Mouse (Mus musculus) midbrain, postnatal 0 days (tissue): ENCODE results near the gene Ptprg. TPM values are rescaled to one million over a fixed set of nuclear protein-coding genes. Genes with fewer than 3 reads are reported as not detected.

Experiments
- ATAC-seq: fragments of 200-750 bp; cut with Nextera tagmentation; 2 replicates; pipeline ENCODE4 v1.8.0; 2017; ENCODE audit warnings: moderate number of reproducible peaks, mild to moderate bottlenecking, moderate TSS enrichment, moderate library complexity; ENCODE audit not compliant: low FRiP score
- DNase-seq: peaks from one replicate; pipeline ENCODE4 v3.0.0-alpha.2; 2015; ENCODE audit warnings: low spot score
- H3K27ac ChIP-seq: fragments of 300-500 bp; sonication (generic); 2 replicates; pipeline ENCODE4 v1.5.1; 2014; ENCODE audit warnings: low read depth, mild to moderate bottlenecking, low read length, mixed read lengths
- H3K27me3 ChIP-seq: fragments of 300-500 bp; sonication (generic); 2 replicates; pipeline ENCODE4 v1.6.1; 2014; ENCODE audit warnings: low read length, control low read depth, mixed read lengths; ENCODE audit not compliant: insufficient read depth
- H3K36me3 ChIP-seq: fragments of 300-500 bp; sonication (generic); 2 replicates; pipeline ENCODE4 v1.6.1; 2014; ENCODE audit warnings: low read length, control low read depth, mixed read lengths; ENCODE audit not compliant: insufficient read depth
- H3K4me1 ChIP-seq: fragments of 300-500 bp; sonication (generic); 2 replicates; pipeline ENCODE4 v1.6.1; 2014; ENCODE audit warnings: mild to moderate bottlenecking, control low read depth, antibody characterized with exemption, low read length, mixed read lengths; ENCODE audit not compliant: insufficient read depth
- H3K4me2 ChIP-seq: fragments of 300-500 bp; sonication (generic); 2 replicates; pipeline ENCODE4 v1.6.1; 2014; ENCODE audit warnings: low read depth, mild to moderate bottlenecking, low read length, mixed read lengths; ENCODE audit not compliant: poor library complexity, severe bottlenecking
- H3K4me3 ChIP-seq: fragments of 300-500 bp; sonication (generic); 2 replicates; pipeline ENCODE4 v1.5.1; 2014; ENCODE audit warnings: low read depth, mild to moderate bottlenecking, low read length, moderate library complexity
- H3K9ac ChIP-seq: fragments of 300-500 bp; sonication (generic); replicated peaks from 2 replicates; pipeline ENCODE4 v1.6.1; 2014; ENCODE audit warnings: mild to moderate bottlenecking, low read length, moderate library complexity, mixed read lengths; ENCODE audit not compliant: poor library complexity, severe bottlenecking
- H3K9me3 ChIP-seq: fragments of 300-500 bp; sonication (generic); 2 replicates; pipeline ENCODE4 v1.6.1; 2016; ENCODE audit warnings: low read length, control low read depth
- CTCF ChIP-seq: IDR thresholded peaks from 2 replicates; pipeline ENCODE4 v1.5.1; 2016; ENCODE audit warnings: antibody characterized with exemption, mild to moderate bottlenecking
- WGBS: fragments of 180-500 bp; shearing (Covaris S2); extraction: QIAGEN DNeasy Blood & Tissue Kit; methylation state at CpG from one replicate; pipeline ENCODE4 v1.1.7; 2014; 5-methylcytosine and 5-hydroxymethylcytosine counted together
- polyA plus RNA-seq: library from polyadenylated mRNA; unstranded; fragments of >200 nt; fragmentation: Nextera tagmentation; extraction: Ambion mirVana; gene quantifications from 2 replicates; pipeline ENCODE4 v1.2.1, GENCODE M21; 2015
- total RNA-seq: library from RNA; depleted of rRNA; stranded (reverse); fragments of >200 nt; gene quantifications from 2 replicates; pipeline ENCODE4 v1.2.3, GENCODE M21; 2014

Ptprg gene
- total and polyA plus RNA-seq, 2 experiments from 2014 or later: 25.7 to 84.9 TPM

- H3K9ac ChIP-seq: no peak overlapping the region
- peak overlapping the region; percentile 9; the same call in 1 of the 2 replicates for H3K4me2 ChIP-seq
- DNase-seq: peak; percentile 31
Observed at GRCm38 (mm10) chr14:11775204-11775603, 221.9 kb downstream of the Ptprg start.

GRCm38 (mm10) chr14:11775951-11776495 lies 222.7 kb downstream of the Ptprg start:
- no peak for ATAC-seq
- no peak for DNase-seq
- Histone ChIP-seq H3K36me3 (no peaks in the 10 kb centered on the region), H3K27ac (no peak overlapping the region), H3K27me3 (no peaks in the 10 kb centered on the region), H3K4me2 (no peak overlapping the region), H3K9me3 (no peaks in the 10 kb centered on the region), H3K9ac (no peak overlapping the region), H3K4me3 (no peak overlapping the region), H3K4me1 (peaks cover 7% of the 10 kb centered on the region)
- no peak for TF ChIP-seq CTCF
- WGBS: 73% methylated on average over 6 of the region's 6 CpGs

More at GRCm38 (mm10) chr14:11775204-11775603, 221.9 kb downstream of the Ptprg start:
- H3K27me3 ChIP-seq: no peaks in the 10 kb centered on the region
- WGBS: 7% methylated on average over 11 of the region's 11 CpGs
- peak overlapping the region; percentile 52 for H3K27ac ChIP-seq
- H3K4me3 ChIP-seq: no peak overlapping the region
- TF ChIP-seq CTCF: no peak
- no peak for ATAC-seq
- H3K36me3 ChIP-seq: no peaks in the 10 kb centered on the region
- H3K9me3 ChIP-seq: no peaks in the 10 kb centered on the region
- H3K4me1 ChIP-seq: peaks cover 7% of the 10 kb centered on the region

GRCm38 (mm10) chr14:11776566-11776965 lies 223.2 kb downstream of the Ptprg start:
- Histone ChIP-seq H3K36me3 (no peaks in the 10 kb centered on the region), H3K27me3 (no peaks in the 10 kb centered on the region), H3K9ac (no peak overlapping the region), H3K4me2 (no peak overlapping the region), H3K27ac (no peak overlapping the region), H3K9me3 (no peaks in the 10 kb centered on the region), H3K4me3 (no peak overlapping the region), H3K4me1 (peaks cover 7% of the 10 kb centered on the region)
- DNase-seq: no peak
- no peak for TF ChIP-seq CTCF
- WGBS: 71% methylated on average over 6 of the region's 6 CpGs
- ATAC-seq: no peak

- DNase-seq (no peak), ATAC-seq (no peak)
- no peaks in the 10 kb centered on the region for H3K9me3 ChIP-seq
- 78% methylated on average over 4 of the region's 4 CpGs for WGBS
- no peaks in the 10 kb centered on the region for H3K4me1 ChIP-seq
- no peak overlapping the region for H3K9ac ChIP-seq
- no peak for TF ChIP-seq CTCF
- H3K36me3 ChIP-seq: no peaks in the 10 kb centered on the region
- no peak overlapping the region for H3K27ac ChIP-seq
- H3K4me3 ChIP-seq: no peak overlapping the region
- no peaks in the 10 kb centered on the region for H3K27me3 ChIP-seq
- H3K4me2 ChIP-seq: no peak overlapping the region
Observed at GRCm38 (mm10) chr14:11791190-11791589, 237.9 kb downstream of the Ptprg start.

- TF ChIP-seq CTCF: peak; percentile 17; the same call in 1 of the 2 replicates
- Histone ChIP-seq H3K4me1 (no peaks in the 10 kb centered on the region), H3K9me3 (no peaks in the 10 kb centered on the region), H3K36me3 (no peaks in the 10 kb centered on the region), H3K4me2 (no peak overlapping the region), H3K27ac (no peak overlapping the region), H3K4me3 (no peak overlapping the region), H3K9ac (no peak overlapping the region), H3K27me3 (no peaks in the 10 kb centered on the region)
- ATAC-seq (no peak), DNase-seq (no peak)
- WGBS: 65% methylated on average over 3 of the region's 3 CpGs
Observed at GRCm38 (mm10) chr14:11793847-11794246, 240.5 kb downstream of the Ptprg start.

- H3K9me3 ChIP-seq: no peaks in the 10 kb centered on the region
- H3K4me2 ChIP-seq: no peak overlapping the region
- ATAC-seq (no peak), DNase-seq (no peak)
- no peak overlapping the region for H3K4me3 ChIP-seq
- 90% methylated on average over 4 of the region's 4 CpGs for WGBS
- H3K36me3 ChIP-seq: no peaks in the 10 kb centered on the region
- no peak overlapping the region for H3K27ac ChIP-seq
- no peak overlapping the region for H3K9ac ChIP-seq
- no peaks in the 10 kb centered on the region for H3K27me3 ChIP-seq
- no peak for TF ChIP-seq CTCF
- no peaks in the 10 kb centered on the region for H3K4me1 ChIP-seq
Observed at GRCm38 (mm10) chr14:11802355-11803035, 249.2 kb downstream of the Ptprg start.
